Mouse (Mus musculus): ENCODE results near the gene Cox17.

Cox17 gene

GRCm38 (mm10) chr16:38371705-38372296, 25.0 kb downstream of the Cox17 start:
- no peak for DNase-seq (ENCODE audit: inconsistent ontology term)

- no peak for DNase-seq (ENCODE audit: inconsistent ontology term)
Observed at GRCm38 (mm10) chr16:38372876-38373275, 26.1 kb downstream of the Cox17 start.

GRCm38 (mm10) chr16:38373439-38373838, 26.6 kb downstream of the Cox17 start:
- DNase-seq (ENCODE audit: inconsistent ontology term) = no peak

- DNase-seq (ENCODE audit: inconsistent ontology term) = no peak
Observed at GRCm38 (mm10) chr16:38373941-38374340, 27.1 kb downstream of the Cox17 start.

GRCm38 (mm10) chr16:38374379-38375140, 27.8 kb downstream of the Cox17 start:
- DNase-seq (ENCODE audit: inconsistent ontology term) = no peak

GRCm38 (mm10) chr16:38375182-38375581, 28.4 kb downstream of the Cox17 start:
- DNase-seq (ENCODE audit: inconsistent ontology term) = no peak

GRCm38 (mm10) chr16:38376163-38376840, 29.5 kb downstream of the Cox17 start:
- peak; percentile 80 for DNase-seq (ENCODE audit: inconsistent ontology term)

GRCm38 (mm10) chr16:38376841-38377249, 30.1 kb downstream of the Cox17 start:
- DNase-seq (ENCODE audit: inconsistent ontology term) = no peak

GRCm38 (mm10) chr16:38377546-38377945, 30.8 kb downstream of the Cox17 start:
- DNase-seq (ENCODE audit: inconsistent ontology term) = no peak

GRCm38 (mm10) chr16:38378591-38378990, 31.8 kb downstream of the Cox17 start:
- DNase-seq (ENCODE audit: inconsistent ontology term) = no peak

- no peak for DNase-seq (ENCODE audit: inconsistent ontology term)
Observed at GRCm38 (mm10) chr16:38379088-38379487, 32.3 kb downstream of the Cox17 start.

GRCm38 (mm10) chr16:38379493-38379892, 32.7 kb downstream of the Cox17 start:
- DNase-seq (ENCODE audit: inconsistent ontology term) = no peak

GRCm38 (mm10) chr16:38379926-38380325, 33.1 kb downstream of the Cox17 start:
- DNase-seq (ENCODE audit: inconsistent ontology term) = no peak

GRCm38 (mm10) chr16:38383683-38384082, 36.9 kb downstream of the Cox17 start:
- no peak for DNase-seq (ENCODE audit: inconsistent ontology term)

- no peak for DNase-seq (ENCODE audit: inconsistent ontology term)
Observed at GRCm38 (mm10) chr16:38385184-38385634, 38.4 kb downstream of the Cox17 start.

- no peak for DNase-seq (ENCODE audit: inconsistent ontology term)
Observed at GRCm38 (mm10) chr16:38385700-38386099, 38.9 kb downstream of the Cox17 start.

GRCm38 (mm10) chr16:38387389-38387788, 40.6 kb downstream of the Cox17 start:
- DNase-seq (ENCODE audit: inconsistent ontology term) = no peak

GRCm38 (mm10) chr16:38388757-38389156, 42.0 kb downstream of the Cox17 start:
- DNase-seq (ENCODE audit: inconsistent ontology term) = no peak

- DNase-seq (ENCODE audit: inconsistent ontology term) = no peak
Observed at GRCm38 (mm10) chr16:38389284-38389893, 42.6 kb downstream of the Cox17 start.

- no peak for DNase-seq (ENCODE audit: inconsistent ontology term)
Observed at GRCm38 (mm10) chr16:38390322-38390721, 43.5 kb downstream of the Cox17 start.

GRCm38 (mm10) chr16:38392126-38392894, 45.5 kb downstream of the Cox17 start:
- no peak for DNase-seq (ENCODE audit: inconsistent ontology term)
